Mouse (Mus musculus): ENCODE measurements at regions not wholly inside any gene's neighbourhood (a gene's known extent, or its start where the extent isn't known, plus 50 kb on each side); places are given as distances from the start of the nearest gene placed in this dataset.

DNA sequence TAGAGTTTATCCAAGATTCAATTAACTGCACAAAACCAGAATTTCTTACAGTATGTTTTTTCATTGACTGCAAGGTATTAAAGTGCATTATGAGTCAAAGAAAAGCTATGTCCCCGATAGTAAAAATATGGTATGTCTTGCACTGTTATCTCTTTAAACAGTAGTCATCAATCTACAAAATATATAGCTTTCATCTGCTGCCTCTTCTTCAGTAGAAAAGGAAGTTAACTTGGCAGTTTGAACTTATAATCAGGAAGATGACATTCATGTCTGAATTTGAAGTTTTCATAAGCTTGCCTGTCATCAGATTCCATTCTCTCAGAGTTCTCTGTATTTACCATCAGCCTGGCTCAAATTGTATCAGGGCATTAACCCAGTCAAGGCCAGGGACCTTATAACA lies 122.7 kb upstream of the Fmo9 start:
- ATAC-seq (replicated peaks; ENCODE audit: low read depth, poor library complexity, severe bottlenecking) = peak; percentile 13; the same call in 1 of the 2 replicates

DNA sequence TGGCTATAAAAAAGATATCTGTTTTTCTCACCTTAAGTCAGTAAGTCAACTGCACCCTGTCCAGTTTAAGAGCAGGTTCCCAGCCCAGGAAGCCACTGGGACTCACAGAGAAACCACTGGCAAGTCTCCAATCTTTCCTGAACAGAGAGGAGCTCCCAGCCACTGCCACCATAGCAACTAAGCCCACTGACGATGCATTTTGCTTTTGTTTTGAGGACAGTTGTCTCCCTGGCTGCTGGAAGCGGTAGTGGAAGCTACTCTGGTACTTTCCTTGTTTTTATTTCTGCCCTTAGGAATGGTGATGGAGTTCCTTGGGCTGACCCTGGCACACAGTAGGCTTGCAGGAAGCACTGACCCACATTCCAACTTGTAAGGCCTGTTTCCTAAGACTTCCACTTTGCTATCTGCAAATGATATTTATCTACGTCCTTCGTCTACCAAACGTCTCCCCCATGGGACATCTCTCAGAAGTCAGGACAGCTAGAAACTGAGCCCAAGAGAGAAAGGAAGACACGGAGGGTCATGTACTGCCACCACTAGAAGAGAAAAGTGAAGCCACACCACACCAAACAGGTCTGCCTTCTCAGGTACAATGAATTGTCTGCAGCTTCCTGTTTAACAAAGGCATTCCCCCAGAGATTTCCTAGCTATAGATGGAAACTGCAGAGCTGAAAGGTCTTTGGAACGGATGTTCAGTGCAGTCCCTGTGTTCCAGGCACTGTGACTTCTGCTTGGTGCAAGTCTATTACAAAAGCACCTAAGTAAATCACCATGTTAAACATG lies 125.7 kb upstream of the Fmo9 start:
- no peak for ATAC-seq (replicated peaks; ENCODE audit: low read depth, poor library complexity, severe bottlenecking)

DNA sequence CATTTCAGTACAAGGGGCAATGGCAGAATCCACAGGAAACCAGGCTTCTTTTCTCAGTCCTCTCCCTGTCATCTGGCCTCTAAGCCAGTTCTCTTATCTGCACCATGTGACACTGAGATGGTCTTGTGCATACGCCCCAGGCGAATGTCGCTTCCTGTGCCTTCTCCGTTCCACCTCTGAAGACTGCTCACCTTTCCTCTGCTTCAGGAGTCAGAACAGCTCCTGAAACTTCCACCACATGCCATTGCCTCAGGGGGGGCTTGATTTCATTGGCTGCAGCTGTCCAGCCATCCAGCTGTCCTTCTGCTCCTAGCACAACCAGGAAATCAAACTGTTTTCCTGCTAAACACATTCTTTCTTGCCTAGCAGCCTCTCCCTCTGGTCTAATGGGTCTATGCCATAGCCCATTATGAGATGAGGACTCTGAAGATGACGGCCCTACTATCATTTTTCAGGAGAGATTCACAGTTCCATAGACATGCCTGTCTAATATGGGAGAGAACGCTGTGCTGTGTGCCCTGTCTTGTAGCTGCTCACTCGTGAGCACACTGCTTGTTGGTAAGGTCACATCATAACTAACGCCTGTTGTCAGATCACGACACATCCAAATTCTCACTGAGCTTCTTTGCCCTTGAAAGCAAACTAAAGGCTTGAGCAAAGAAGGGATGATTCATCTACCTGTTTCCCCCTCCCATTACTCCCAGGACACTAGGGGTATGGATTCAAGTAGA lies 129.9 kb upstream of the Fmo9 start:
- ATAC-seq (replicated peaks; ENCODE audit: low read depth, poor library complexity, severe bottlenecking) = peak; percentile 53

DNA sequence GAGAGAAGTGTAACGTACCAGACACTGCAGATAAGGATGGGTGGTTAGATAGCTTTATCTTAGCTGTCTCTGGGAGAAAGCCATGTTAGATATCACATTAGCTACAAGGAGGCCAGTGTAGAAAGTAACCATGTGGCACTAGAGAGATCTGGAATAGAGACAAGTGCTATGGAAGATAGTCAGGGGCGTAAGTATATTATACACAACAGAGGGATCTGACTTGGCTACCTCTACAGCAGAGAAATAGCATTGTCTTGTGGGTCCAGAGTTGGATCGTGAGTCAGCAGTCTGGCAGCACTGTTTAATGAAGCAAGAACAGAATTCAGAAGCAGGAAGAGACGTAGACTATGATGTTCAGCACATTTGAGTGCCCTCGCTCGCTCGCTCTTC lies 130.4 kb upstream of the Fmo9 start:
- peak; percentile 67 for ATAC-seq (replicated peaks; ENCODE audit: low read depth, poor library complexity, severe bottlenecking)

DNA sequence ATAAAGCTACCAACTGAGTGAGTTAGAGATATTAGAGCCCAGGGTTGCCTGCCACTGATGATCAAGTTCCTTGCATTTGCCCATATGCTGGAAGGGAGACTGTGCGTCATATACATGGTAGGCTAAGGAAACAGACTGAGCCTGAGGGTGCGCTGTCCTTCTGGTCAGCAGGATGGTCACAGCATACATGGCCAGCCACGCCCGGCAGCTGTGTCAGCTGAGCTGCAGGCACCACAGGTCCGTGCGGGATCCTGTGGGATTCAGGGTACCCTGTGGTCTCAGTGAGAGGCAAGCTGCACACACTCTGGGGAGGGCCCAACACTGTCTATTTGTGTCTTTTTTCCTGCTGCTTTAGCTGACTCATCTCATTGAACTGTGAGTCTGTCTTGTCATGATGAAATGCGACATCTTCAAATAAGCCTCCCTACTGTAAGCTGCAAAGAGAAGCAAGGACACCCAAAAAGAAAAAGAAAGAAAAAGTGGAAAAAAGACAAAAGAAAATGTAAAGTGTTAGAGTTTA lies 131.3 kb upstream of the Fmo9 start:
- 0 out of 2 replicates have a peak, but pooled peaks have one; percentile 17 for ATAC-seq (replicated peaks; ENCODE audit: low read depth, poor library complexity, severe bottlenecking)

DNA sequence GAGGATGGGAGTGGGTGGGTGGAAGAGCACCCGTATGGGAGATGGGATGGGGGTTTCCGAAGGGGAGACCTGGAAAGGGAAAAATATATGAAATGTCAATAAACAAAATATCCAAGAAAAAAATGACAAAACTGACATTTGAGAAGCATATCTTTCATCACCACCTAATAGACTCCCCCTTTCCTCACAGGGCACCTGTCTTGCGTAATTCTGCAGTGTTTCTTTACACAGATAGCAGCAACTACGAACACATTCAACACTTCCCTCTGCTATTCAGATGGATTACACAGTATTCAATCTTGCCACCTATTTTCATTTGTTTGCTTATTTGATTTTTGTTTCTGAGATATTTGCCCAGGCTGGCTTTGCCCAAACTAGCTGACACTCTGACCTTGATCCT lies 136.3 kb upstream of the Fmo9 start:
- peak; percentile 48; the same call in 1 of the 2 replicates for ATAC-seq (replicated peaks; ENCODE audit: low read depth, poor library complexity, severe bottlenecking)

DNA sequence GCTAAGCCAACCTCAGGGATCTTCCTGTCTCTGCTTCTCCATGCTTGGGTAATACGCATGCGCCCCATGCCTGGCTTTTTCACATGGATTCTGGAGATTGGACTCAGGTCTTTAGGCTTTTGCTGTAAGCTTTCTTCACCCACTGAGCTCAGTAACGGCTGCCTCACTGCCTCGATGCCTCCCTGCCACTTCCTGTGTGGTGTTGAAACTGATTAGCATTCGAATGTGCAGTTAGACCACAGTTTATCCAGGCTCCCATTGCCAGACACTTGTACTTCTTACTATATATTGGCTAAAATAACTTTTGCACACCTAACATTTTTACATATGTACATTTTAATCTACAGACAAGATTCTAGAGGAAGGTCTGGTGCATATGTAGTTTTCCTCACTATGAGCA lies 137.0 kb upstream of the Fmo9 start:
- ATAC-seq (replicated peaks; ENCODE audit: low read depth, poor library complexity, severe bottlenecking) = peak; percentile 83

DNA sequence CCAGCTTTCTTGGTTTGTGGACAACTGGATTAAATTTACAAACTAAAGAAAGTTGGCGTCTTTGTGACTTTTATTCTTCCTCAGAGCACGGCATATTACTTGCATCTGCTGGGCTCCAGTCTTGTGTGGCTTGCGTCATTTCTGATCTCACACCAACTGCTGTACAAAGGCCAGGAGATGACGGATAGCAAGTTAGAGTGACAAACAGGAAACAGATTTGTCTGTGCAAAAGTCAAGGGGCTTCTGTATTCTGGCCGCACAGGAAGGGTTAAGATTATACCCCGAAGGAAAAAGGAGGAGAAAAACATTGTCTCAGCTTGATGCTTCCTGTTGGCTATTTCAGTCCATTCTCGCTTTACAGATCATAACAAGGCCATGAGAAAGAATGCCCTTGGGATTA lies 137.8 kb upstream of the Fmo9 start:
- ATAC-seq (replicated peaks; ENCODE audit: low read depth, poor library complexity, severe bottlenecking) = peak; percentile 82

DNA sequence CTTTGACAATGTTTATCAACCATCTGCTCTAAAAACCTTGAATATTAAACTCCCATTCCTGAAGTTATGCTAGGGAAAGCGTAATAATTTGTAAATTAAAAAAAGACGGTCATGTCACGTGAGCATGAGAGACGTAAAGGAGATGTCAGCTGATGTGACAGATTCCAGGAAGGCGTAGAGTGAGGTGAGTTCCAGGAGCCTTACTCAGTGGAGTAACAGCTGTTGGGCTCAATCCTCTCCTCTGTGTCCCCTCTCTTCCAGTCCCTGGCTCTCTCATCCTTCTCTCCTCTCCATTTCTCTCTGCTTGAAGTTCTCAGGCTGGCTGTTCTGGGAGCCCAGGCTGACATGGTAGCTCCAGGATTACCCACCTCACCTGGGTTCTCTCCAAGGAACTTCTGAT lies 138.4 kb upstream of the Fmo9 start:
- ATAC-seq (replicated peaks; ENCODE audit: low read depth, poor library complexity, severe bottlenecking) = no peak

DNA sequence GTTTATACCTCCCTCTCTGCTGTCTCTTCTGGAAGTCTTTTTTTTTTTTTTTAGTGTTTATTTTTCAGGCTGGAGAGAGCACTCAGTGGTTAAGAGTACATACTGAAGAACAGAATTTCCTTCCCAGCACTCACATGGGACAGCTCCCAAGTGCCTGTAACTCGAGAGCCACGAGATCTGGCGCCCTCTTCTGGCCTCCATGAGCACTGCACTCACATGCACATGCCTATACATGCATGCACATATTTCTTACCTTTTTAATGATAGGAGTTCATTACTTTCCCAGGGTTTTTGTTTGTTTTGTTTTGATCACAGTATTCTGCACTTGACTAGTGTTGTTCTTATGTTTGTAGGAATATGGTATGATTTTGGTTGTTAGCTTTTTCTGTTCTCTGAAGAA lies 139.5 kb upstream of the Fmo9 start:
- no peak for ATAC-seq (replicated peaks; ENCODE audit: low read depth, poor library complexity, severe bottlenecking)

DNA sequence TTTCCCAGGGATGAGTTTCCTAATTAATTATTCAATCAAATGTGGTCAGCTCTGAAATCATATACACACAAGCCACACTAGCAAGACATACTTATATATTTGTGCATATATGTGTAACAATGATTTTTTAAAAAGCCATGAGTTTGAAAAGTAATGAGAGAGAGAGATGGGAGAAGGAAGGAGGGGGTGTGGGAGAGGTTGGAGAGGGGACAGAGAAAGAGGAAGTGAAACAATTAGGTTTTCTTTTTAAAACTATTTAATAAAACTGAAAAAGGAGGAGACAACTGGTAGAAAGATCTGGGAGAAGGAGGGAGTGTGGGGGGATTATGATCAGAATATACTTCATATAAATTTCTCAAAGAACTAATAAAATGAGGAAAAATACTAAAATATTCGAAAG lies 155.7 kb upstream of the Fmo9 start:
- ATAC-seq (replicated peaks; ENCODE audit: low read depth, poor library complexity, severe bottlenecking) = peak; percentile 59

DNA sequence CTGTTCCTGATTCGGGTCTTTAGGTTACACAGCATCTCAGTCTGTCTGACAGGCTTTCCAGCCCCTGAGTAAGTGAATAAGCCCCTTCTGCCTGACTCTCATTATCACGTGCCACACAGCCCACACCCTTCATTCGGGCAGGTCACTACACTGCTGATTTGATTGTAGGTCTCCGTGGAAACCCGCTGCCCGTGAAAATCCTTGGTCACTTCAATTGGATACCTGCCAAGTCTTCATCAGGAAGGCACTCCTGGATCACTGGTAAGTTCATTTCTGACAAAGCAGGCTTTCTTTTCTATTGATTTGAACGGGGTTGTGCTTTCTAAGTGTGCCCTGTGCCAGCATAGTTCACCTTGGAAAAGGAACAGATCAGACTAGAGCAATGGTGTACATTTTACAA lies 158.2 kb upstream of the Fmo9 start:
- ATAC-seq (replicated peaks; ENCODE audit: low read depth, poor library complexity, severe bottlenecking) = 0 out of 2 replicates have a peak, but pooled peaks have one; percentile 16

DNA sequence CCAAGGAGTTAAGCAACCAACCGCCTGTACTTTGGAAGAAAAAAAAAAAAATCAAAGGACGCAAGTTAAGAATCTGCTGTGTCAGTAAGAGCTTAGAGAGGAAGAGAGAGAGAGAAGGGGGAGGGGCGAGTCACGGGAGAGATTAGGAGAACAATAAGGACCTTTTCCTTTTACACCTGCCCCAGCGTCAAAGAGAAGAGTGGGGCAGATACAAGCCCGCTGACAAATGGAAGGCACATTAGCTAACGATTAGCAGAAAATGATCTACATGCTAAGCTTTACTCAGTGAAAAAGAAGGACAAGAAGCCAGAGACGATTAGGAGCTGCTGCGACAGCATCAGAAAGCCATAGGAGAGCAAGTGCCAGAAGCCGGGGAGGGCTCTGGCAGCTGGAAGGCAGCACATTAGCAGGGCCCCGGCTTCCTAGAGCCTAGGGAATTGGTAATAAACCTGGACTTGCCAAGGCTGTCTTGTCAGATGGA lies 157.8 kb upstream of the Fam78b start:
- peak; percentile 78 for ATAC-seq (replicated peaks; ENCODE audit: low read depth, poor library complexity, severe bottlenecking)

DNA sequence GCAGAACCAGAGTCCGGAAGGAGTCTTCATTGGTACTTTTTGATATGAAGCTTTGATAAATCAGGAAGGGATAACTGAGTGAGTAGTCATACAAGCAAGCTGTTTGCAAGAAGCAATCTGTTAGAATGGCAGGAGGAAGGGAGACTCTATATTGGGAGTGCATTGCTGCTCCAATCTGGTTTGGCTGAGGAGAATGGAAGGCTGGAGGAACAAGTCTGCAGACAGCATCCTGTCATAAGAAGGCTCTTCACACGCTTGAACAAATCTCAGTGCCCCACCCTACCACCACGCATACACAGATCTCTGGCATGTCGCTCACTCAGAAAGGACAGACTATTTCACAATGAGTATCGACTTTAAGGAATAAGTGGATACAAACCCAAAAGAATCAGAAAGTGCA lies 154.7 kb upstream of the Fam78b start:
- no peak for ATAC-seq (replicated peaks; ENCODE audit: low read depth, poor library complexity, severe bottlenecking)

DNA sequence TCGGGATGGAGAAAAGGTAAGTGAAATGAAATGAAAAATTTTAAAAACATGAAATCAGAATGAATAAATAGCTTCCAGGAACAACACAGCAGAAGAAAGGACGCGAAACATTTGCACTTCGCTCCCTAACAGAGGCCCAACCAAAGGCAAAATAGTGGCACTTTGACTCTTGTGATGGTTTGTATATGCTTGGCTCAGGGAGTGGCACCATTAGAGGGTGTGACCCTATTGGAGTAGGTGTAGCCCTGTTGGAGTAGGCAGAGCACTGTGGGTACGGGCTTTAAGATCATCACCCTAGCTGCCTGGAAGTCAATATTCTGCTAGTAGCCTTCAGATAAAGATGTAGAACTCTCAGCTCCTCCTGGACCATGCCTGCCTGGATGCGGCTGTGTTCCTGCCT lies 154.0 kb upstream of the Fam78b start:
- no peak for ATAC-seq (replicated peaks; ENCODE audit: low read depth, poor library complexity, severe bottlenecking)

DNA sequence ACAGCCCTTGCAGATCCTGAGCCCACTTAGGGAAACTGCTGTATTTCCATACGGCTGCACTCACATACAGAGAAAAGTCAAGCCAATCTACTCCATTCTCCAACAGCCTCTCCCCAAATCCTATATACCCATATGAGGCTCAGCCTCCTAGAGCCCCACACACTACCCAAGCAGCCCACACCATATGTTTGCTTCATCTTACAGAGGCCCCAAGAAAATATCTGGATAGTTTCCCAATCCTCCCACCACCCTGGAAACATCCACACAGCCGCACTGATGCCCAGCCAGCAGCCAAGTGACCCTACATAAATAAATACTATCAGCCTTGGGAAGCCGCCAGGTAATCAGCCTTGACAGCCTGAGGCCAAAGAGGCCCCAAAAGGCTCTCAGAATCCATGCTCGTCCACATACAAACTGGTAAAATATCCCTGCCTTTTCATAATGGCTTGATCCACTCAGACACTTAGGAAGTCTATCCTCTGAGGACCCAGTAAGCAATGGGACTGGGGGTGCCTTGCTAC lies 153.1 kb upstream of the Fam78b start:
- no peak for ATAC-seq (replicated peaks; ENCODE audit: low read depth, poor library complexity, severe bottlenecking)

DNA sequence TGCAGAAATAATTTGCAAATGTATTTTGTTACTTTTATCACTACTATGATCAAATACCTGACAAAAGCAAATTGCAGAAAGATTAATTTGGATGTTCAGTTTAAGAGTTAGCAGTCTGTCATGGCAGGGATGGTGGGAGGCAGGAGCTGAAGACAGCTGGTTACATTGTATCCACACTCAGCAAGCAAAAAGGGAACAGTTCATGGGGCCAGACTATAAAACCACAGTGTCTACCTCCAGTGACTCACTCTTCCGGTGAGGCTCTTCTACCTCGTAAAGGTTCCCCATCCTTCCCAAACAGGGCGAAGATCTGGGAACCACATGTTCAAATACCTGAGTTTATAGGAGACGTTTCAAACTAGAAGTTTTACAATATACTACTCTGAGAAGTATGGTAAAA lies 145.2 kb upstream of the Fam78b start:
- 0 out of 2 replicates have a peak, but pooled peaks have one; percentile 47 for ATAC-seq (replicated peaks; ENCODE audit: low read depth, poor library complexity, severe bottlenecking)

DNA sequence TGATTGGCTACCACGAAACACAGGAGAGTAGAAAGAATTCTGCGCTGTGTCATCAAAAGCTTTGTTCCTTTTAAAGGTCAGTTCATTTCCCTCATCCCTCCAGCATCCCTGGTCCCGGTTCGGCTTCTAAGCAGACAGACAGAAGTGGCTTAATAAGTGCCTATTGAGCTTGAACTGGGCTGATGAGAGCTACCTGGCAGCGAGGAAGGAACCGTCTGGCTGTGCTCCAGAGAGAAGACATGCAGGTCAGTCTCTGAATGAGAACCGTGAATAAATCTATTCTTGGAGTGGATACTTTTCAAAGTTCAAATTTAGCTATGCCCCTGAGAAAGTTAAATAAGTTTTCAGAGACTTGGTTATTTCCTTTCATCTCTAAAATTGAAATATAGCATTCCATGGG lies 135.0 kb upstream of the Fam78b start:
- ATAC-seq (replicated peaks; ENCODE audit: low read depth, poor library complexity, severe bottlenecking) = no peak

DNA sequence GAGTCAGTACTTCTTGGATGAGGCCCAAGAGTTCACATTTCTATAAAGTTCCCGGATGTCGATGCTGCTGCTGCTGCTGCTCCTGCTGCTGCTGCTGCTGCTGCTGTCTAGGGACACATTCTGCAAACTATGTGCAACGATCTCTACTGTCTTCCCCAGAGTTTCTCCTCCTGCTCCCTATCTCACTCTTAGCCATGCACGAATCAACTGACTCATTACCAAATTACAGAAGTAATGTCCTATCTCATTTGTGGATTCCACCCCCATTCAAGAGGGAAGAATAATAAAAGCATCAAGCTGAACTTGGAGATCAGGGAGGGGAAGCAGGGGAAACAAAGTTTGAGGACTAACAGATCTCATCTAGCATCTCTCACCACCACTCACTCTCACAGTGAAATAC lies 130.0 kb upstream of the Fam78b start:
- ATAC-seq (replicated peaks; ENCODE audit: low read depth, poor library complexity, severe bottlenecking) = peak; percentile 58; the same call in 1 of the 2 replicates

DNA sequence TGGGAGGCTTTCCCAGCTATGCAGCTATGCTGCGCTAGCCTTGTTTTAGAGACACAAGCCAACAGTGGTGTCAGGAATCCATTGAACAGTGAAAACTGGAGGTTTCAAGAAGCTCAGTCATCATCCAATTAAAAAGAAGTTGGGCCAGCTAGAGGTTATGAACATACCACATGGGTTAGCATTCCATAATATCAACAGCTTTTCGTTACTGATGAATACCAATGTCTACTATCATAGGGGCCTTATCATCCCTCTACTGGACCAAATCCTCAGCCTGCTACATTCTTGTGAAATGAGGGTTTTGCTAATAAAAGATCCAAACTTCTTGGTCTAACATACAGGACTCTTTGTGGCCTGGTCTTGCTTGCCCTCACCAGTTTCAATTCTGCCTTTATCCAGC lies 124.8 kb upstream of the Fam78b start:
- ATAC-seq (replicated peaks; ENCODE audit: low read depth, poor library complexity, severe bottlenecking) = no peak

DNA sequence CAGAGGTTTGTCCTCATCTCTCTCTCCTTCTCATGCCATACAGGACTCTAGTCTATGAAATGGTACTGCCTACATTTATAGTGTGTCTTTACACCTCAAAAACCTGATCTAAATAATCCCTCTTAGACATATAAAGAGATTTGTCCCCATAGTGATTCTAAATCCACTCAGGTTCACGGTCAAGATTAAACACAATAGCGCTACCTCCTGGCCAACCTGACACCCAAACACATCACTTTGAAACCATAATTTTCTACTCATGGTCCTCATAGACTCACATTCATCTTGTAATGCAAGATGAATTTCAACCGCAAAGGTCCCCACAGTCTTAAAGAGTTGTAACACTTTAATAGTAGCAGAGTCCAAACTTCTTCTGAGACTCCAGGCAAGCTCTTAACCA lies 118.0 kb upstream of the Fam78b start:
- ATAC-seq (replicated peaks; ENCODE audit: low read depth, poor library complexity, severe bottlenecking) = peak; percentile 54; the same call in 1 of the 2 replicates

Data from common myeloid progenitor, adult 5-6 weeks (primary cell).